Mouse (Mus musculus): ENCODE data around the gene Zbtb20.

The Zbtb20 gene

GRCm38 (mm10) chr16:43362651-43363300 lies 487.1 kb downstream of the Zbtb20 start:
- DNase-seq (ENCODE audit: low spot score), result peak; percentile 98

- DNase-seq (ENCODE audit: low spot score), result no peak
These were observed 487.6 kb downstream of the Zbtb20 start for GRCm38 (mm10) chr16:43363316-43363715.

GRCm38 (mm10) chr16:43363751-43364515 lies 488.3 kb downstream of the Zbtb20 start:
- peak; percentile 88 for DNase-seq (ENCODE audit: low spot score)

GRCm38 (mm10) chr16:43364516-43364910 lies 488.8 kb downstream of the Zbtb20 start:
- DNase-seq (ENCODE audit: low spot score), result no peak

GRCm38 (mm10) chr16:43365277-43365676 lies 489.6 kb downstream of the Zbtb20 start:
- peak; percentile 76 for DNase-seq (ENCODE audit: low spot score)

- DNase-seq (ENCODE audit: low spot score), result peak; percentile 75
These were observed 494.9 kb downstream of the Zbtb20 start for GRCm38 (mm10) chr16:43370496-43371020.

GRCm38 (mm10) chr16:43376782-43377181 lies 501.1 kb downstream of the Zbtb20 start:
- no peak for DNase-seq (ENCODE audit: low spot score)

- no peak for DNase-seq (ENCODE audit: low spot score)
These were observed 504.0 kb downstream of the Zbtb20 start for GRCm38 (mm10) chr16:43379351-43380325.

GRCm38 (mm10) chr16:43381183-43381582 lies 505.5 kb downstream of the Zbtb20 start:
- no peak for DNase-seq (ENCODE audit: low spot score)

GRCm38 (mm10) chr16:43383149-43383740 lies 507.6 kb downstream of the Zbtb20 start:
- no peak for DNase-seq (ENCODE audit: low spot score)

- DNase-seq (ENCODE audit: low spot score), result no peak
These were observed 509.4 kb downstream of the Zbtb20 start for GRCm38 (mm10) chr16:43384953-43385619.

- DNase-seq (ENCODE audit: low spot score), result no peak
These were observed 510.0 kb downstream of the Zbtb20 start for GRCm38 (mm10) chr16:43385620-43386210.

- no peak for DNase-seq (ENCODE audit: low spot score)
These were observed 510.7 kb downstream of the Zbtb20 start for GRCm38 (mm10) chr16:43386426-43386825.

GRCm38 (mm10) chr16:43388389-43388788 lies 512.7 kb downstream of the Zbtb20 start:
- DNase-seq (ENCODE audit: low spot score), result no peak

- no peak for DNase-seq (ENCODE audit: low spot score)
These were observed 514.7 kb downstream of the Zbtb20 start for GRCm38 (mm10) chr16:43390387-43390786.

GRCm38 (mm10) chr16:43393382-43393781 lies 517.7 kb downstream of the Zbtb20 start:
- DNase-seq (ENCODE audit: low spot score), result no peak

- DNase-seq (ENCODE audit: low spot score), result no peak
These were observed 518.4 kb downstream of the Zbtb20 start for GRCm38 (mm10) chr16:43394013-43394568.

- peak; percentile 62 for DNase-seq (ENCODE audit: low spot score)
These were observed 519.1 kb downstream of the Zbtb20 start for GRCm38 (mm10) chr16:43394760-43395159.

GRCm38 (mm10) chr16:43396849-43397628 lies 521.4 kb downstream of the Zbtb20 start:
- DNase-seq (ENCODE audit: low spot score), result no peak
